Mouse (Mus musculus): ENCODE results near the gene Tyw1. TPM values are rescaled to one million over a fixed set of nuclear protein-coding genes. Genes with fewer than 3 reads are reported as not detected.
A peak's percentile ranks its signal among the peaks of the same experiment; 100 is the strongest.

Tyw1 gene
- total and polyA plus RNA-seq, 2 experiments from 2014 or later, result 17.6 to 20.5 TPM

DNA sequence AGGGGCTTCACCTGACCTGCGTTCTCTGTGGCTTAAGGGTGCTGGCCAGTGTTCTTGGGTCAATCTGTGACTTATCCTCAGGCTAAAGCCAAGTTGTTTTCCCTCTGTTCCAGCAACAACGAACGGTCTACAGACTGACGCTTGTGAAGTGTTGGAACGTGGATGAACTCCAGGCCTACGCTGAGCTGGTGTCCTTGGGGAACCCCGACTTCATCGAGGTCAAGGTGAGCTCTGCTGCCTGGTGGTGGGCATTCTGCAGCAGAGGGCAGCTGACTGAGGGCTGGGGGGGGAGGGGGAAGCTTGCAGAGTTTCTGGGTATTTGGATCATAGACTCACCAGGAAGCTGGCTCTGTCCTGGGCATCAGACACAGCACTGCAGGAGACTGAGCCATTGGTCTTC is 70.1 kb downstream of the Tyw1 start:
- H3K9ac ChIP-seq (replicated peaks; ENCODE audit: low read length), result no peak overlapping the region
- DNase-seq (ENCODE audit: low spot score), result no peak
- no peak overlapping the region for H3K4me2 ChIP-seq (ENCODE audit: low read depth, low read length)
- H3K4me3 ChIP-seq (ENCODE audit: low read length), result no peak overlapping the region
- no peak overlapping the region for H3K27ac ChIP-seq
- H3K4me1 ChIP-seq (ENCODE audit: insufficient read depth, low read length), result no peaks in the 10 kb centered on the region
- TF ChIP-seq CTCF (IDR thresholded peaks at IDR 0.05; ENCODE audit: low read depth), result no peak
- H3K36me3 ChIP-seq (ENCODE audit: insufficient read depth, low read length), result no peaks in the 10 kb centered on the region
- WGBS, result 86% methylated on average over 8 of the region's 8 CpGs
- no peaks in the 10 kb centered on the region for H3K27me3 ChIP-seq (ENCODE audit: insufficient read depth, low read length)
- no peak for ATAC-seq
- no peaks in the 10 kb centered on the region for H3K9me3 ChIP-seq (ENCODE audit: low read length)

DNA sequence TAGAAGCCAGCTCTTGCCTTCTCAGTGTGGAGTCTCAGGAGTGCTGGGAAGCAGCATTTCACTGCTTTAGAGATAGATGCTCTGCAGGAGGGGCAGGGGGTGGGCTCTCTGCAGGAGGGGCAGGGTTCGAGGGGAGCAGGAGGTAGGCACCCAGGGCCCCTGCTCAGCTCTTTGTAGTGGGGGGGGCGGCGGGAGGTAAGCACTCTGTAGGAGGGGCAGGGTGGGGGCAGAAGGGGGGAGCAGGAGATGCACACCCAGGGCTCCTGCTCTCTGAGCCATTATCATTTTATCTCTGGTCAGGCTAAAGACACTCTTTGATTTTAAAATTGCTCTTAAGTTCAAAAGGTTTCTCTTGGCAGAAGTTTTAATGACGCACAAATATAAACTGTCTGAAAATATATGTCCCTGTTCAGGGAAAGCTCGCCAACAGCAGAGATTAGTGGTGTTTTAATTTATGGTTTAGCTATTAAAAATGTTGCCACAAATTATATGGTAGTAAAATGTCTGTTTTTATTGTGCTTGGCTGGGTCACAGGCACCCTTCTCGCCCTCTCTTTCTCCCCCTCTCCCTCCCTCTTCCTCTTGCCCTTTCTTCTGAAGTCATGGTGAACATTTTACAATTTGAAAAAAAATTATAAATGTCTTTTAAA is 72.3 kb downstream of the Tyw1 start:
- H3K4me1 ChIP-seq (ENCODE audit: insufficient read depth, low read length), result no peaks in the 10 kb centered on the region
- DNase-seq (ENCODE audit: low spot score), result no peak
- no peak for ATAC-seq
- no peak overlapping the region for H3K4me2 ChIP-seq (ENCODE audit: low read depth, low read length)
- H3K4me3 ChIP-seq (ENCODE audit: low read length), result no peak overlapping the region
- H3K9me3 ChIP-seq (ENCODE audit: low read length), result no peaks in the 10 kb centered on the region
- H3K27me3 ChIP-seq (ENCODE audit: insufficient read depth, low read length), result no peaks in the 10 kb centered on the region
- H3K9ac ChIP-seq (replicated peaks; ENCODE audit: low read length), result no peak overlapping the region
- 82% methylated on average over 6 of the region's 6 CpGs for WGBS
- no peak for TF ChIP-seq CTCF (IDR thresholded peaks at IDR 0.05; ENCODE audit: low read depth)
- H3K27ac ChIP-seq, result no peak overlapping the region
- no peaks in the 10 kb centered on the region for H3K36me3 ChIP-seq (ENCODE audit: insufficient read depth, low read length)

DNA sequence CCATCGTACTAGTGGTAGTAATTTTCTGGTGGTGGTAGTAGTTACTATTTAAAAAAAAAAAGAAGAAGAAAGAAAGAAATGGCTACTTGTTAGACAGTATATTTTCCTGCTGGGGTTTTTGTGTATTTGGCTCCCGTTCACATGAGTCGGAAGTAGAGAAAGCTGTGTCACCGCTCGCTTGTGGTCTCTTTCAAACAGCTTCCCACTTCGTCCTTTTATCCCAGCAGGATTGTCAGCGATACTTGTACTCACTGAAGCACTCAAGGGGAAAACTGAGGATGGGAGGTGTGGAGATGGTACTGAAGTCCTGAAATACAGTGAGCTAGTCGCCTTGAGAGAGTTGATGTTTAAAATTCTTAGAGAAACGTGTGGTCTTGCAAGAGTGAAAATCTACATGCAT is 72.9 kb downstream of the Tyw1 start:
- H3K27ac ChIP-seq, result no peak overlapping the region
- H3K27me3 ChIP-seq (ENCODE audit: insufficient read depth, low read length), result no peaks in the 10 kb centered on the region
- no peaks in the 10 kb centered on the region for H3K4me1 ChIP-seq (ENCODE audit: insufficient read depth, low read length)
- WGBS, result 70% methylated on average over 9 of the region's 9 CpGs
- TF ChIP-seq CTCF (IDR thresholded peaks at IDR 0.05; ENCODE audit: low read depth), result no peak
- no peak overlapping the region for H3K4me2 ChIP-seq (ENCODE audit: low read depth, low read length)
- H3K9ac ChIP-seq (replicated peaks; ENCODE audit: low read length), result no peak overlapping the region
- H3K9me3 ChIP-seq (ENCODE audit: low read length), result no peaks in the 10 kb centered on the region
- no peak overlapping the region for H3K4me3 ChIP-seq (ENCODE audit: low read length)
- no peaks in the 10 kb centered on the region for H3K36me3 ChIP-seq (ENCODE audit: insufficient read depth, low read length)
- DNase-seq (ENCODE audit: low spot score), result peak; percentile 45
- ATAC-seq, result no peak

DNA sequence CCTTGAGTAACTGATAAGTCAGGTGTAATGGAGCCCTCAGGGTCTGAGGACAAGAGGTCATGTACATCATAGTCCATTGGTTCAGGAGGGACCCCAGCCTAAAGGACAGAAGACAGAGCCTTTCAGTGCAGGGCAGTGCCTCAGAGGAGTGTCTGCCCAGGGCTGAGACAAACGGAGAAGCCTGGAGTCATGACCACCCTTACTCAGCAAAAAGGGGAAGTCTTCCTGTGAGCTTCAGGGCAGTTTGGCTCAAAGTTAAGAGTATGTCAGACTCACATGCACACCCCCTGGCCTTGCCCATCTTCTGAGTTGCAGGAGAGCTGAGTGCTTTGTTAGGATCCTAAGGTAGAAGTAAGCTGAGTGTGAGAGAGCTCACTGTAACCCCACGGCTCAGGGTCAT is 74.5 kb downstream of the Tyw1 start:
- H3K9ac ChIP-seq (replicated peaks; ENCODE audit: low read length), result no peak overlapping the region
- no peaks in the 10 kb centered on the region for H3K4me1 ChIP-seq (ENCODE audit: insufficient read depth, low read length)
- no peak overlapping the region for H3K4me2 ChIP-seq (ENCODE audit: low read depth, low read length)
- no peaks in the 10 kb centered on the region for H3K36me3 ChIP-seq (ENCODE audit: insufficient read depth, low read length)
- TF ChIP-seq CTCF (IDR thresholded peaks at IDR 0.05; ENCODE audit: low read depth), result no peak
- DNase-seq (ENCODE audit: low spot score), result no peak
- no peaks in the 10 kb centered on the region for H3K9me3 ChIP-seq (ENCODE audit: low read length)
- no peaks in the 10 kb centered on the region for H3K27me3 ChIP-seq (ENCODE audit: insufficient read depth, low read length)
- no peak overlapping the region for H3K27ac ChIP-seq
- no peak overlapping the region for H3K4me3 ChIP-seq (ENCODE audit: low read length)
- WGBS, result 84% methylated on average over 2 of the region's 2 CpGs
- ATAC-seq, result no peak

DNA sequence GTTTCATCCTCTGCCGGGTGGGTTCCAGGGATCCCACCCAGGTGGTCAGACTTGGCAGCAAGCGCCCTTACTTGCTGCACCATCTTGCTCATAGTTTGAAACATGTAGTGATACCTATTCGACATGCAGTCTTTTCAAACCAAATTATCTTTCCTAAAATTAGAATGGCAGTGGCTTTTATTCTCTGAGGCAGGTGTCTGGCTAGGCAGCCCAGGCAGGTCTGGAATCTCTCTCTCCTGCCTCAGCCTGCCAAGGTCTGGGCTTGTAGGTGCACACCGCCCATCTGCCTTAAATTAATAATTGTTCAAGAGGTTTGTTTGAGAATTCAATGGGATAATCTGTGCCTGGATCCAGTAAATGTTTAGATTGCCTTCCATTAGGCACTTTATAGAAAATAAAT is 75.4 kb downstream of the Tyw1 start:
- TF ChIP-seq CTCF (IDR thresholded peaks at IDR 0.05; ENCODE audit: low read depth), result no peak
- no peaks in the 10 kb centered on the region for H3K27me3 ChIP-seq (ENCODE audit: insufficient read depth, low read length)
- DNase-seq (ENCODE audit: low spot score) (no peak), ATAC-seq (no peak)
- no peak overlapping the region for H3K9ac ChIP-seq (replicated peaks; ENCODE audit: low read length)
- 0 out of 2 replicates have a peak, but pooled peaks cover 8% of the 10 kb centered on the region for H3K36me3 ChIP-seq (ENCODE audit: insufficient read depth, low read length)
- H3K4me2 ChIP-seq (ENCODE audit: low read depth, low read length), result no peak overlapping the region
- 75% methylated on average over 4 of the region's 4 CpGs for WGBS
- no peak overlapping the region for H3K4me3 ChIP-seq (ENCODE audit: low read length)
- no peaks in the 10 kb centered on the region for H3K4me1 ChIP-seq (ENCODE audit: insufficient read depth, low read length)
- H3K27ac ChIP-seq, result no peak overlapping the region
- no peaks in the 10 kb centered on the region for H3K9me3 ChIP-seq (ENCODE audit: low read length)

DNA sequence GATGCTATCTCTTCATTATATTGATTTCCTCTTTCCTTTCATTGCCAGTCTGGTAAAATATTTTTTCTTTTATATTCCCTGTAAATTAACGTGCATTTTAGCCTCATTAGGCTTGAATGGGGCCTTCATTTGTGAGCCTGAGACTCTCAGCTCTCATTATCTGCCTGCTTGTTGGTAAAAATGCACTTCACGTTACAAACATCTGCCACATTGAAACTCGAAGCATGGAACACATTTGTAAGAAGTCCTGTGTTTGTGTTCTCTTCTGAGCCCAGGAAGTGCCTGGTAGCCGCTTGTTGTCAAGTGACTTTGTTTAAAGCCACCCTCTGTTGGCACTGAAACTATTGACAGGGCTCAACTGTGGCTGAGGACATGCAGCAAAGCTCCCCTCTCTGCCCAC is 75.8 kb downstream of the Tyw1 start:
- no peaks in the 10 kb centered on the region for H3K4me1 ChIP-seq (ENCODE audit: insufficient read depth, low read length)
- H3K4me3 ChIP-seq (ENCODE audit: low read length), result no peak overlapping the region
- WGBS, result 39% methylated on average over 4 of the region's 4 CpGs
- H3K36me3 ChIP-seq (ENCODE audit: insufficient read depth, low read length), result 0 out of 2 replicates have a peak, but pooled peaks cover 11% of the 10 kb centered on the region
- DNase-seq (ENCODE audit: low spot score) (peak; percentile 22), ATAC-seq (0 out of 2 replicates have a peak, but pooled peaks have one; percentile 16)
- no peaks in the 10 kb centered on the region for H3K27me3 ChIP-seq (ENCODE audit: insufficient read depth, low read length)
- no peak overlapping the region for H3K4me2 ChIP-seq (ENCODE audit: low read depth, low read length)
- no peak for TF ChIP-seq CTCF (IDR thresholded peaks at IDR 0.05; ENCODE audit: low read depth)
- H3K9me3 ChIP-seq (ENCODE audit: low read length), result no peaks in the 10 kb centered on the region
- no peak overlapping the region for H3K9ac ChIP-seq (replicated peaks; ENCODE audit: low read length)
- 0 out of 2 replicates have a peak overlapping the region, but pooled peaks have one; percentile 16 for H3K27ac ChIP-seq

DNA sequence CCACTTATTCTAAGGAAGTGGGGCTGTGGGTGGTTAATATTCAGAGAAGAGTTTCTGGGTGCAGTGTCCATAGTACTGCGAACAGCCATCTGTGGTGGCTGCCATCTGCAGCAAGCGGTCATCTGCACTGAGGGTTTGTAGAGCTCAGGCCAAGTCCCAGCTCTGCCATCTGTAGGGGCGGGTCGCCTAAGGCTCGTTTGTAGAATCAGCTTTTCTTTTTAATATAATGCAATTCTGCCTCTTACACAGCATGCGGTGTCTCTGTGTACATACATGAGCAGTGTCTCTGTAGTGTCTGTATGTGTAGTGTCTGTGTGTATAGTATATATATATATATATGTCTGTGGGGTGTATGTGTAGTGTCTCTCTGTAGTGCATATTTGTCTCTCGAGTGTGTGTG is 78.1 kb downstream of the Tyw1 start:
- Histone ChIP-seq H3K9ac (replicated peaks; ENCODE audit: low read length) (no peak overlapping the region), H3K4me2 (ENCODE audit: low read depth, low read length) (no peak overlapping the region), H3K4me1 (ENCODE audit: insufficient read depth, low read length) (no peaks in the 10 kb centered on the region), H3K36me3 (ENCODE audit: insufficient read depth, low read length) (0 out of 2 replicates have a peak, but pooled peaks cover 14% of the 10 kb centered on the region), H3K4me3 (ENCODE audit: low read length) (no peak overlapping the region), H3K9me3 (ENCODE audit: low read length) (no peaks in the 10 kb centered on the region), H3K27ac (peak overlapping the region; percentile 36), H3K27me3 (ENCODE audit: insufficient read depth, low read length) (no peaks in the 10 kb centered on the region)
- 48% methylated on average over 7 of the region's 7 CpGs for WGBS
- peak; percentile 73 for DNase-seq (ENCODE audit: low spot score)
- ATAC-seq, result peak; percentile 81
- no peak for TF ChIP-seq CTCF (IDR thresholded peaks at IDR 0.05; ENCODE audit: low read depth)

Data from hindbrain, postnatal 0 days (tissue).